Mouse (Mus musculus) forebrain, embryonic 13.5 days (tissue): Measurements from ENCODE around the gene Ppp2r3d. TPM values are rescaled to one million over a fixed set of nuclear protein-coding genes. Genes with fewer than 3 reads are reported as not detected.

Source experiments
- ATAC-seq: fragments of 200-750 bp; cut with Nextera tagmentation; 2 replicates; pipeline ENCODE4 v1.8.0; 2017
- H3K27ac ChIP-seq: fragments of 300-500 bp; sonication (generic); 2 replicates; pipeline ENCODE4 v1.5.1; 2015; ENCODE audit warnings: inconsistent platforms, mild to moderate bottlenecking, moderate library complexity
- H3K27me3 ChIP-seq: fragments of 300-500 bp; sonication (generic); 2 replicates; pipeline ENCODE4 v1.6.1; 2015; ENCODE audit warnings: mild to moderate bottlenecking, inconsistent platforms
- H3K36me3 ChIP-seq: fragments of 300-500 bp; sonication (generic); 2 replicates; pipeline ENCODE4 v1.6.1; 2015; ENCODE audit warnings: mild to moderate bottlenecking, inconsistent platforms; ENCODE audit not compliant: poor library complexity, severe bottlenecking
- H3K4me1 ChIP-seq: fragments of 300-500 bp; sonication (generic); 2 replicates; pipeline ENCODE4 v1.6.1; 2015; ENCODE audit warnings: inconsistent platforms
- H3K4me2 ChIP-seq: fragments of 300-500 bp; sonication (generic); 2 replicates; pipeline ENCODE4 v1.6.1; 2015; ENCODE audit warnings: inconsistent platforms, mild to moderate bottlenecking, moderate library complexity
- H3K4me3 ChIP-seq: fragments of 300-500 bp; sonication (generic); 2 replicates; pipeline ENCODE4 v1.5.1; 2015; ENCODE audit warnings: mild to moderate bottlenecking, inconsistent platforms
- H3K9ac ChIP-seq: fragments of 300-500 bp; sonication (generic); 2 replicates; pipeline ENCODE4 v1.6.1; 2015; ENCODE audit warnings: mild to moderate bottlenecking, inconsistent platforms
- H3K9me3 ChIP-seq: fragments of 300-500 bp; sonication (generic); replicated peaks from 2 replicates; pipeline ENCODE4 v1.6.1; 2016; ENCODE audit warnings: inconsistent platforms
- WGBS: fragments of 180-500 bp; shearing (Covaris S2); methylation state at CpG from one replicate; pipeline ENCODE4 v1.1.7; 2015; 5-methylcytosine and 5-hydroxymethylcytosine counted together
- polyA plus RNA-seq: library from polyadenylated mRNA; unstranded; fragments of >200 nt; fragmentation: Nextera tagmentation; extraction: Ambion mirVana; gene quantifications from 2 replicates; pipeline ENCODE4 v1.2.1, GENCODE M21; 2015

Gene Ppp2r3d
- polyA plus RNA-seq, 1 experiment from 2014 or later: 136 TPM

DNA sequence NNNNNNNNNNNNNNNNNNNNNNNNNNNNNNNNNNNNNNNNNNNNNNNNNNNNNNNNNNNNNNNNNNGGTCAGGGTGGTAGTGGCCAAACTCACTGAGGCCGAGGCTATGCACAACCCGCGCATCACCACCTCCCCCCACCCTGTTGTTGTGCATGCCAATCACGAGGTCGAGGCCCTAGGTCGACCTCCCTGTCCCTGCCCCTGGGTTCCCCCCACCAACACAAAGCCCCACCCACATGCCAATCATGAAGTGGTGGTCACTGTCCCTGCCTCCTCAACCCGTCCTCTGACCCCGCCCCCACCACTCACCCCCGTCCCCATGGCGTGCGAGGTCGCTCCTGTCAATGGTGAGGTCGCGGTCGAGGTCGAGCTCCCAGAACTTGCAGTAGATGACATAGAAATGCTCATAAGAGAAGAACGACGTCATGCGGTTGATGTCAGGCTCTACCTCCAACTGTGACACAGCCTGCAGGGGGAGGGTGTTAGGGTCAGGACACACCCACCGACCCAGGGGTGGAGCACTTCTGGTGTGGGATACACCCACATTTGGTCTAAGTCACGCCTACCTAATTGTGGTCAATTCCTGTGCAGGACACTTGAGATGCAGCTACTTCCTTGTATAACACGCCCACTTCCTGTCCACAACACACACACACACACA, 37.9 kb downstream of the Ppp2r3d start:
- Histone ChIP-seq H3K27ac (no peak overlapping the region), H3K4me2 (no peak overlapping the region), H3K4me3 (no peak overlapping the region), H3K36me3 (peaks cover 38% of the 10 kb centered on the region), H3K4me1 (no peaks in the 10 kb centered on the region), H3K9ac (no peak overlapping the region), H3K9me3 (peaks cover 34% of the 10 kb centered on the region), H3K27me3 (no peaks in the 10 kb centered on the region)
- WGBS: 97% methylated on average over 21 of the region's 22 CpGs
- peak; percentile 19; the same call in 1 of the 2 replicates for ATAC-seq

DNA sequence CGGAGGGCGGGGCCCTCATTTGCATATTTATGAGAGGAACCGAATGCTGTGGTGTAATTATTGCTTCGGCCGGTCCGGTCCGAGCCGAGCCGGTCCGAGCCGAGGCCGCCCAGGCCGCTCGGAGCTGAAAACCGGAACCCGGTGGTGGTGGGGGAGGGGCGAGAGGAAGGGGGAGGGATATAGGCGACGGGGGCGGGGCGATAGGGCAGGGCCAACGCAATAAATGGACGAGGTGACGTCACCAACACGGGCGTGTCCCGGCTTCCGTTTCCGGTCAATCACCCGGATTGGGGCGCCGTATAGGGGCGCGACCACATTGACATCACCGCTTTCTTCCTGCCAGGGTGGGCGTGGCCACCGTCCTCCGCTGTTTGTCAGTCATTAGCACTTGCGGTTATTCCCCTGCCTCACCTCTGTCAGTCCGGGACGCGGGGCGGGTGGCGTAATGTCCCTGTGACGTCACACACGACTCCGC, 51.2 kb downstream of the Ppp2r3d start:
- H3K4me3 ChIP-seq: peak overlapping the region; percentile 67
- H3K4me1 ChIP-seq: no peaks in the 10 kb centered on the region
- WGBS: under 1% methylated on average over 42 of the region's 47 CpGs

GRCm38 (mm10) chr9:124424542-124425410, 51.9 kb downstream of the Ppp2r3d start:
- no peaks in the 10 kb centered on the region for H3K36me3 ChIP-seq
- H3K27me3 ChIP-seq: no peaks in the 10 kb centered on the region
- peak overlapping the region; percentile 96 for H3K27ac ChIP-seq
- H3K9ac ChIP-seq: peak overlapping the region; percentile 80
- WGBS: under 1% methylated on average over 48 of the region's 48 CpGs
- H3K9me3 ChIP-seq: no peaks in the 10 kb centered on the region
- ATAC-seq: peak; percentile 79
- H3K4me1 ChIP-seq: no peaks in the 10 kb centered on the region
- H3K4me2 ChIP-seq: peak overlapping the region; percentile 65
- peak overlapping the region; percentile 67 for H3K4me3 ChIP-seq

More for the DNA sequence above, 51.2 kb downstream of the Ppp2r3d start:
- peak overlapping the region; percentile 96 for H3K27ac ChIP-seq
- H3K9me3 ChIP-seq: no peaks in the 10 kb centered on the region
- no peaks in the 10 kb centered on the region for H3K27me3 ChIP-seq
- no peaks in the 10 kb centered on the region for H3K36me3 ChIP-seq
- ATAC-seq: peak; percentile 29
- peak overlapping the region; percentile 65 for H3K9ac ChIP-seq
- peak overlapping the region; percentile 65 for H3K4me2 ChIP-seq

DNA sequence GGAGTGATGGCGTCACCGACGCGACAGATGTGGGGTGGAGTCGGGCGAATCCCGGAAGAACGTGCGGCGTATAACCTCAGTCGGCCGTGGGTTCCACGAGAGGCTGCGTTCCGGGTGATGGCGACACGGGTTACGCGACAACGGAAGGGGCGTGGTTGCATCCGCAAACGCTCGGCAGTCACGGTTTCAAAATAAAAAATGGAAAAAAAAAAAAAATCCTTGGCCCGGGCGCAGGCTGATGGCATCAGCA, 52.5 kb downstream of the Ppp2r3d start:
- peak; percentile 43 for ATAC-seq
- peak overlapping the region; percentile 96 for H3K27ac ChIP-seq
- peak overlapping the region; percentile 65 for H3K4me2 ChIP-seq
- no peaks in the 10 kb centered on the region for H3K36me3 ChIP-seq
- H3K27me3 ChIP-seq: no peaks in the 10 kb centered on the region
- peak overlapping the region; percentile 67 for H3K4me3 ChIP-seq
- WGBS: under 1% methylated on average over 27 of the region's 27 CpGs
- H3K9ac ChIP-seq: peak overlapping the region; percentile 80
- H3K4me1 ChIP-seq: no peaks in the 10 kb centered on the region
- no peaks in the 10 kb centered on the region for H3K9me3 ChIP-seq

DNA sequence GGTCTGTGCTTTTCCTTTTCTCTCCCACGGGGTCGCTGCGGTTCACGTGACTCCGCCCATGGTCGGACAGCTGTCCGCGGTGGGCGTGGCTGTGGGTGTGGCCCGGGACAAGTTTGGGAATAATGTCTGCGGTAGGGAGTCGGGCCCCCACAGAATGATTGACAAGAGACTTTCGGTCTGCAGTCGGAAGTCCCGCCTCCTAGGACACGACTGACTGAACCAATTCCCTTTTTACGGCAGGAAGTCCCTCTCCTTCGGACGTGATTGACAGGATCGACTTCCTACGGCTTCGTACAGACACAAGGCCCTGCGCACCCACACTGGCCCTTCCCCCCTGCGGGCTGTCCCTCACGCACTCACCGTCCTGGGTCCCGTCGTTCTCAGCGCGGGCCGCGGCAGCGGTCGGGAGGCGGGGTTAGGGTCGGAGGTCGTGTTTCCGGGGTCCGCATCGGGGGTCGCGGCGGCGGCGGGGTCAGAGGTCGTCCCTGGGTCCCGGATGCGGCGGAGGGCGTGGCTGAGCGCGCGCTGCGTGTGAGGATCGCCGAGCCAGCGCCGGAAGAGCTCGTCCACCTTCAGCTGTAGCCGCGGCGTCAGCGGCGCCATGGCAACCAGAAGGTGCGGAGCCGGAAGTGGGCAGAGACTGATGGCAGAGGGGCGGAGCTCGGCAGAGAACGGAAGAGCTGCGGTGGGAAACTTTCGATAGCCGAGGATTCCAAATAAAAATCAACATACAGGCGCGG, 53.0 kb downstream of the Ppp2r3d start:
- H3K27ac ChIP-seq: peak overlapping the region; percentile 96
- peak; percentile 81 for ATAC-seq
- under 1% methylated on average over 73 of the region's 74 CpGs for WGBS
- no peaks in the 10 kb centered on the region for H3K27me3 ChIP-seq
- peak overlapping the region; percentile 80 for H3K9ac ChIP-seq
- H3K4me3 ChIP-seq: peak overlapping the region; percentile 67
- no peaks in the 10 kb centered on the region for H3K9me3 ChIP-seq
- H3K4me1 ChIP-seq: no peaks in the 10 kb centered on the region
- H3K4me2 ChIP-seq: peak overlapping the region; percentile 65
- no peaks in the 10 kb centered on the region for H3K36me3 ChIP-seq

DNA sequence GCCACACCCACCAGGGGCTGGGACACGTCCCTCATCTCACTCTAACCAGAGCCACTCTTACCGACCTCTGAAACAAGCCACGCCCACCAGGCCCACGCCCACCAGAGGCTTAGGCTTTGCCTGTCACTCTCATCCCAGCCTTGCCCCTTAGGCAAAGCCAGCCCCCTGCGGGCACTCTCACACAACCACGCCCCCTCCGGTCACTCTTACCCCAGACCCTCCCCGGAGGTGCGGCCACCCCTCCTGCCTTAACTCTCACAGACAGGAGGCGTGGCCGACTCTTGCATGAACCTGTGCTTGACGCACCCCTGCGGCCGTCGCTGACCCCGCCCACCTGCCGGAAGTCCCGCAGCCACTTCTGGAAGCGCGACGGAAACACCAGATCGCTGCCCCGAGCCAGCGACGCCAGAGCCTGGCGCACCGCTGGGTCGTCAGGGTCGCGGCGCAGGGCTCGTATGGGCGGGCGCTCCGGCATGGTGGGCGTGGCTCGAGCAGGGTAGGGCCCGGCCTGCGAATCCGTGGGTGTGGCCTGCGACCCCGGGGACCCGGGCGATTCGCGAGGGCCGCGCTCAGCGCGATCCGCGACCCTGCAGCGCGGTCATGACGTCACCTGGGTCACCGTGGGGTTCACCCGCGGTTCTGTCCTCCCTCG, 53.7 kb downstream of the Ppp2r3d start:
- under 1% methylated on average over 51 of the region's 59 CpGs for WGBS
- Histone ChIP-seq H3K9ac (peak overlapping the region; percentile 80), H3K27me3 (no peaks in the 10 kb centered on the region), H3K27ac (peak overlapping the region; percentile 96), H3K36me3 (no peaks in the 10 kb centered on the region), H3K4me3 (peak overlapping the region; percentile 67), H3K4me1 (no peaks in the 10 kb centered on the region), H3K9me3 (no peaks in the 10 kb centered on the region), H3K4me2 (peak overlapping the region; percentile 65)
- peak; percentile 64 for ATAC-seq

GRCm38 (mm10) chr9:124422427-124422826, 54.3 kb downstream of the Ppp2r3d start:
- Histone ChIP-seq H3K36me3 (no peaks in the 10 kb centered on the region), H3K9me3 (no peaks in the 10 kb centered on the region), H3K4me2 (peak overlapping the region; percentile 65), H3K9ac (0 out of 2 replicates have a peak overlapping the region, but pooled peaks have one; percentile 80), H3K27me3 (no peaks in the 10 kb centered on the region), H3K4me1 (no peaks in the 10 kb centered on the region), H3K27ac (0 out of 2 replicates have a peak overlapping the region, but pooled peaks have one; percentile 96), H3K4me3 (peak overlapping the region; percentile 67)
- no peak for ATAC-seq
- 3% methylated on average over 16 of the region's 25 CpGs for WGBS

GRCm38 (mm10) chr9:124412921-124413320, 63.8 kb downstream of the Ppp2r3d start:
- H3K4me1 ChIP-seq: no peaks in the 10 kb centered on the region
- no peak overlapping the region for H3K27ac ChIP-seq
- no peaks in the 10 kb centered on the region for H3K36me3 ChIP-seq
- no peak for ATAC-seq
- no peak overlapping the region for H3K9ac ChIP-seq
- no peak overlapping the region for H3K4me2 ChIP-seq
- no peaks in the 10 kb centered on the region for H3K9me3 ChIP-seq
- H3K4me3 ChIP-seq: no peak overlapping the region
- H3K27me3 ChIP-seq: no peaks in the 10 kb centered on the region

GRCm38 (mm10) chr9:124411553-124411952, 65.1 kb downstream of the Ppp2r3d start:
- WGBS: 45% methylated on average over 1 of the region's 1 CpGs
- Histone ChIP-seq H3K4me2 (no peak overlapping the region), H3K36me3 (no peaks in the 10 kb centered on the region), H3K9me3 (no peaks in the 10 kb centered on the region), H3K9ac (no peak overlapping the region), H3K4me3 (no peak overlapping the region), H3K27ac (no peak overlapping the region), H3K27me3 (no peaks in the 10 kb centered on the region), H3K4me1 (no peaks in the 10 kb centered on the region)
- ATAC-seq: no peak

- no peak for ATAC-seq
- Histone ChIP-seq H3K4me3 (no peak overlapping the region), H3K9me3 (no peaks in the 10 kb centered on the region), H3K27me3 (no peaks in the 10 kb centered on the region), H3K4me1 (no peaks in the 10 kb centered on the region), H3K4me2 (no peak overlapping the region), H3K27ac (no peak overlapping the region), H3K36me3 (no peaks in the 10 kb centered on the region), H3K9ac (no peak overlapping the region)
- WGBS: 64% methylated on average over 1 of the region's 1 CpGs
Measured at GRCm38 (mm10) chr9:124408564-124408963, 68.1 kb downstream of the Ppp2r3d start.
